Mouse (Mus musculus) liver, embryonic 14.5 days (tissue): Measurements from ENCODE around the gene Cadm4.

Experiments
- CTCF ChIP-seq: IDR thresholded peaks from 2 replicates; pipeline ENCODE4 v1.5.1; 2016; ENCODE audit warnings: antibody characterized with exemption, low read depth, control low read depth
- EP300 ChIP-seq: IDR thresholded peaks from 2 replicates; pipeline ENCODE4 v1.6.1; 2016; ENCODE audit warnings: antibody characterized with exemption, low read depth

- no peak for TF ChIP-seq CTCF
- no peak for TF ChIP-seq EP300
These were observed 5.0 kb upstream of the Cadm4 start for GRCm38 (mm10) chr7:24476856-24477255.
